Comparison of ENCODE assay signal across 36 mouse cellular contexts in genomic region chr8:86603174-86603573, GRCm38 (mm10). TPM values are rescaled to one million over a fixed set of nuclear protein-coding genes. Genes with fewer than 3 reads are reported as not detected.
"Had no signal": no experiment of that assay in that cellular context is flagged by ENCODE, and none has a peak within 500 bp of the region (broad histone marks: within the 10 kb centered on the region; RNA-seq: fewer than 3 reads in every experiment).

No protein-coding gene starts in this region.

- H3K27me3 ChIP-seq: limb, embryonic 12.5 days; limb, embryonic 13.5 days; limb, embryonic 15.5 days; liver, embryonic 12.5 days; liver, embryonic 13.5 days; liver, embryonic 15.5 days; lung, embryonic 15.5 days; midbrain, embryonic 12.5 days; midbrain, embryonic 13.5 days; midbrain, embryonic 15.5 days; neural tube, embryonic 12.5 days had no signal

- H3K4me1 ChIP-seq: limb, embryonic 10.5 days; limb, embryonic 12.5 days; limb, embryonic 15.5 days; liver, embryonic 12.5 days; liver, embryonic 15.5 days; lung, embryonic 15.5 days; midbrain, embryonic 10.5 days; midbrain, embryonic 12.5 days; midbrain, embryonic 13.5 days; midbrain, embryonic 15.5 days; neural tube, embryonic 12.5 days had no signal

- DNase-seq: left cerebral cortex, postnatal 4 days; liver; liver, embryonic 13.5 days; liver, postnatal 0 days; lung, adult 18-20 months; lung, adult 2 months; lung, embryonic 14.5 days; lung, postnatal 10 days; lung, postnatal 14 days; lung, postnatal 36 days; lung, postnatal 4 days; midbrain, embryonic 14.5 days had no signal

- H3K9ac ChIP-seq: limb, embryonic 12.5 days; limb, embryonic 13.5 days; limb, embryonic 15.5 days; liver, embryonic 12.5 days; liver, embryonic 13.5 days; liver, embryonic 14.5 days; liver, embryonic 15.5 days; liver, postnatal 0 days; lung, embryonic 14.5 days; lung, embryonic 15.5 days; midbrain, embryonic 12.5 days; midbrain, embryonic 13.5 days; midbrain, embryonic 15.5 days; neural tube, embryonic 12.5 days had no signal

- H3K9me3 ChIP-seq: limb, embryonic 10.5 days; limb, embryonic 12.5 days; limb, embryonic 13.5 days; limb, embryonic 15.5 days; liver, embryonic 12.5 days; liver, embryonic 13.5 days; liver, embryonic 15.5 days; lung, embryonic 15.5 days; midbrain, embryonic 10.5 days; midbrain, embryonic 12.5 days; midbrain, embryonic 13.5 days; midbrain, embryonic 15.5 days; neural tube, embryonic 12.5 days had no signal

- H3K4me2 ChIP-seq: limb, embryonic 12.5 days; limb, embryonic 13.5 days; limb, embryonic 15.5 days; liver, embryonic 12.5 days; liver, embryonic 13.5 days; liver, embryonic 15.5 days; lung, embryonic 14.5 days; lung, embryonic 15.5 days; midbrain, embryonic 11.5 days; midbrain, embryonic 12.5 days; midbrain, embryonic 13.5 days; midbrain, embryonic 15.5 days; neural tube, embryonic 12.5 days had no signal

- ATAC-seq: liver, embryonic 12.5 days; liver, postnatal 0 days; lung, postnatal 0 days; midbrain, embryonic 13.5 days; midbrain, embryonic 15.5 days; midbrain, embryonic 16.5 days had no signal

- H3K4me3 ChIP-seq: limb, embryonic 10.5 days; limb, embryonic 12.5 days; limb, embryonic 13.5 days; limb, embryonic 15.5 days; liver, embryonic 12.5 days; liver, embryonic 13.5 days; liver, embryonic 15.5 days; lung, embryonic 15.5 days; megakaryocyte, embryonic 14.5 days; midbrain, embryonic 10.5 days; midbrain, embryonic 12.5 days; midbrain, embryonic 13.5 days; midbrain, embryonic 15.5 days; myocyte; neural tube, embryonic 12.5 days had no signal

- H3K27ac ChIP-seq: limb, embryonic 10.5 days; limb, embryonic 12.5 days; limb, embryonic 13.5 days; limb, embryonic 15.5 days; liver, embryonic 12.5 days; liver, embryonic 13.5 days; liver, embryonic 14.5 days; liver, embryonic 15.5 days; lung, embryonic 15.5 days; macrophage; midbrain, embryonic 10.5 days; midbrain, embryonic 12.5 days; midbrain, embryonic 13.5 days; midbrain, embryonic 15.5 days; neural tube, embryonic 12.5 days had no signal

- H3K36me3 ChIP-seq: limb, embryonic 10.5 days; limb, embryonic 12.5 days; limb, embryonic 13.5 days; limb, embryonic 15.5 days; liver, embryonic 12.5 days; liver, embryonic 13.5 days; liver, embryonic 15.5 days; lung, embryonic 15.5 days; midbrain, embryonic 10.5 days; midbrain, embryonic 12.5 days; midbrain, embryonic 13.5 days; midbrain, embryonic 15.5 days; neural tube, embryonic 12.5 days had no signal

RNA-seq across cellular contexts. Expression of gene Abcc12, which starts 22.7 kb away (rescaled TPM):
- total RNA-seq: megakaryocyte progenitor cell, adult 5-6 weeks; megakaryocyte, adult 5-6 weeks; megakaryocyte-erythroid progenitor cell, adult 5-6 weeks; monocyte, adult 5-6 weeks had no signal
- polyA plus RNA-seq: liver, embryonic 12.5 days; liver, embryonic 13.5 days; liver, embryonic 15.5 days; liver, embryonic 16.5 days; liver, postnatal 0 days; lung, embryonic 14.5 days; macrophage; midbrain, embryonic 10.5 days; myocyte; neural tube, embryonic 12.5 days had no signal
